ENCODE assay signal across 19 mouse cellular contexts in genomic region chr7:30202895-30203690, GRCm38 (mm10). TPM values are rescaled to one million over a fixed set of nuclear protein-coding genes. Genes with fewer than 3 reads are reported as not detected.
A peak's percentile ranks its signal among the peaks of the same experiment; 100 is the strongest.
DNase-seq lines count a peak whose midpoint lies in the region; ATAC-seq lines count a peak whose summit lies in the region.
"Had no signal": no experiment of that assay in that cellular context is flagged by ENCODE, and none has a peak within 500 bp of the region (broad histone marks: within the 10 kb centered on the region; RNA-seq: fewer than 3 reads in every experiment).

No protein-coding gene starts in this region.

- no peaks in the 10 kb centered on the region for H3K9me3 ChIP-seq in hindbrain, embryonic 11.5 days (ENCODE audit: control insufficient read depth, low read length)
- H3K9me3 ChIP-seq: embryonic facial prominence, embryonic 10.5 days; forebrain, embryonic 12.5 days; heart, embryonic 15.5 days; intestine, embryonic 15.5 days; midbrain, embryonic 12.5 days; neural tube, embryonic 12.5 days had no signal

- no peaks in the 10 kb centered on the region for H3K36me3 ChIP-seq in hindbrain, embryonic 11.5 days (ENCODE audit: control insufficient read depth, insufficient read depth, low read length)
- H3K36me3 ChIP-seq: embryonic facial prominence, embryonic 10.5 days; forebrain, embryonic 12.5 days; heart, embryonic 15.5 days; intestine, embryonic 15.5 days; midbrain, embryonic 12.5 days; neural tube, embryonic 12.5 days had no signal

- no peaks in the 10 kb centered on the region; the same call in 1 of the 2 replicates for H3K4me1 ChIP-seq in hindbrain, embryonic 11.5 days (replicated peaks; ENCODE audit: control insufficient read depth, insufficient read depth, low read length)
- H3K4me1 ChIP-seq: midbrain, embryonic 12.5 days; neural tube, embryonic 12.5 days had no signal

- no peak overlapping the region for H3K4me2 ChIP-seq in hindbrain, embryonic 11.5 days (replicated peaks; ENCODE audit: low read depth, low read length)
- H3K4me2 ChIP-seq: forebrain, embryonic 12.5 days; heart, embryonic 15.5 days; intestine, embryonic 15.5 days; midbrain, embryonic 12.5 days; neural tube, embryonic 12.5 days had no signal

- H3K27ac ChIP-seq in hindbrain, embryonic 11.5 days (ENCODE audit: low read depth, low read length): no peak overlapping the region
- H3K27ac ChIP-seq: embryonic facial prominence, embryonic 10.5 days; forebrain, embryonic 12.5 days; heart, embryonic 15.5 days; intestine, embryonic 15.5 days; liver, embryonic 14.5 days; midbrain, embryonic 12.5 days; neural tube, embryonic 12.5 days had no signal

- no peak overlapping the region for H3K4me3 ChIP-seq in hindbrain, embryonic 11.5 days (ENCODE audit: low read depth, low read length)
- H3K4me3 ChIP-seq: embryonic facial prominence, embryonic 10.5 days; forebrain, embryonic 12.5 days; heart, embryonic 15.5 days; intestine, embryonic 15.5 days; midbrain, embryonic 12.5 days; neural tube, embryonic 12.5 days had no signal

- no peak for ATAC-seq in hindbrain, embryonic 11.5 days (ENCODE audit: low FRiP score)
- ATAC-seq: intestine, embryonic 15.5 days had no signal

- WGBS in hindbrain, embryonic 11.5 days: 84% methylated on average over 11 of the region's 11 CpGs

- H3K27me3 ChIP-seq in hindbrain, embryonic 11.5 days (ENCODE audit: control insufficient read depth, insufficient read depth, low read length): no peaks in the 10 kb centered on the region
- H3K27me3 ChIP-seq: heart, embryonic 15.5 days; intestine, embryonic 15.5 days; midbrain, embryonic 12.5 days; neural tube, embryonic 12.5 days had no signal

- DNase-seq in adrenal gland, adult (ENCODE audit: inconsistent age in 2 of 2, low spot score in 1 of 2): peak; percentile 79 to 89
- no peak for DNase-seq in adrenal gland, adult 18-20 months (ENCODE audit: low spot score in 2 of 2)
- peak; percentile 8 for DNase-seq in ES-CJ7 (ENCODE audit: low read depth, low spot score)
- peak; percentile 71 for DNase-seq in cerebellum, adult 11-12 months
- peak; percentile 84 to 87 for DNase-seq in heart, adult 9 months (ENCODE audit: low spot score in 2 of 2)
- DNase-seq in hindbrain, embryonic 11.5 days (ENCODE audit: low spot score): no peak
- DNase-seq in embryo, embryonic 11 days: no peak
- no peak for DNase-seq in frontal cortex, adult 2 months (ENCODE audit: extremely low spot score in 1 of 2, low spot score in 1 of 2)
- DNase-seq: retina, postnatal 1 day had no signal

- no peak overlapping the region for H3K9ac ChIP-seq in hindbrain, embryonic 11.5 days (ENCODE audit: low read depth, low read length)
- H3K9ac ChIP-seq: forebrain, embryonic 12.5 days; heart, embryonic 15.5 days; intestine, embryonic 15.5 days; liver, embryonic 14.5 days; midbrain, embryonic 12.5 days; neural tube, embryonic 12.5 days had no signal

RNA-seq across cellular contexts. Expression of gene Capns1, which starts 4.5 kb away (rescaled TPM):
- 100 to 1,000 TPM; 575 to 621 TPM for total RNA-seq in adrenal gland, adult 18-20 months (2021)
- 56.3 and 64.0 TPM in 2 replicates for polyA plus RNA-seq in hindbrain, embryonic 11.5 days (2014; fragmentation: Nextera tagmentation; extraction: Ambion mirVana)
- 236 and 319 TPM in 2 replicates for polyA plus RNA-seq in frontal cortex, adult 2 months (2012; rRNA removed)

RNA-seq across cellular contexts. Expression of gene Cox7a1, which starts 19.1 kb away (rescaled TPM):
- 100 to 1,000 TPM; 349 to 810 TPM for total RNA-seq in adrenal gland, adult 18-20 months (2021)
- 4.3 and 4.5 TPM in 2 replicates for polyA plus RNA-seq in hindbrain, embryonic 11.5 days (2014; fragmentation: Nextera tagmentation; extraction: Ambion mirVana)
- 5.6 and 7.7 TPM in 2 replicates for polyA plus RNA-seq in frontal cortex, adult 2 months (2012; rRNA removed)

RNA-seq across cellular contexts. Expression of gene Polr2i, which starts 28.7 kb away (rescaled TPM):
- total RNA-seq in adrenal gland, adult 18-20 months (2021): 10 to 100 TPM; 51.1 to 64.1 TPM
- polyA plus RNA-seq in hindbrain, embryonic 11.5 days (2014; fragmentation: Nextera tagmentation; extraction: Ambion mirVana): 171 and 176 TPM in 2 replicates
- 157 and 161 TPM in 2 replicates for polyA plus RNA-seq in frontal cortex, adult 2 months (2012; rRNA removed)

RNA-seq across cellular contexts. Expression of gene Tbcb, which starts 29.0 kb away (rescaled TPM):
- total RNA-seq in adrenal gland, adult 18-20 months (2021): 10 to 100 TPM; 86.2 to 93.6 TPM
- 278 and 293 TPM in 2 replicates for polyA plus RNA-seq in hindbrain, embryonic 11.5 days (2014; fragmentation: Nextera tagmentation; extraction: Ambion mirVana)
- 114 and 129 TPM in 2 replicates for polyA plus RNA-seq in frontal cortex, adult 2 months (2012; rRNA removed)

RNA-seq across cellular contexts. Expression of gene Ovol3, which starts 32.4 kb away (rescaled TPM):
- not detected for total RNA-seq in adrenal gland, adult 18-20 months (2021)
- not detected in 2 replicates for polyA plus RNA-seq in hindbrain, embryonic 11.5 days (2014; fragmentation: Nextera tagmentation; extraction: Ambion mirVana)
- polyA plus RNA-seq in frontal cortex, adult 2 months (2012; rRNA removed): not detected in 2 replicates
- total RNA-seq: layer of hippocampus, adult 18-20 months; left cerebral cortex, postnatal 14 days had no signal
- polyA plus RNA-seq: embryonic facial prominence, embryonic 10.5 days; forebrain, embryonic 12.5 days; heart, embryonic 15.5 days; intestine, embryonic 15.5 days; liver, embryonic 14.5 days; midbrain, embryonic 12.5 days; neural tube, embryonic 12.5 days; stomach, embryonic 14.5 days had no signal

Comparison
In these comparisons a context has a peak if more than half of its experiments do, and no peak if none do; other contexts are left out.
1. DNase-seq: peak in adrenal gland, adult (2 of 2), ES-CJ7 (single experiment), cerebellum, adult 11-12 months (single experiment) and heart, adult 9 months (2 of 2); none in adrenal gland, adult 18-20 months (0 of 2), hindbrain, embryonic 11.5 days (single experiment), embryo, embryonic 11 days (single experiment) and frontal cortex, adult 2 months (0 of 2).